Mouse (Mus musculus) forebrain, embryonic 13.5 days (tissue): ENCODE data around the gene Ndufa7. TPM values are rescaled to one million over a fixed set of nuclear protein-coding genes. Genes with fewer than 3 reads are reported as not detected.
"Not testable (repeated sequence)": the region's sequence is repeated elsewhere in the genome, so short reads cannot be mapped to it uniquely, and the experiment has no call there.

Experiments
- ATAC-seq: fragments of 200-750 bp; cut with Nextera tagmentation; 2 replicates; pipeline ENCODE4 v1.8.0; 2017
- H3K27ac ChIP-seq: fragments of 300-500 bp; sonication (generic); 2 replicates; pipeline ENCODE4 v1.5.1; 2015; ENCODE audit warnings: inconsistent platforms, mild to moderate bottlenecking, moderate library complexity
- H3K27me3 ChIP-seq: fragments of 300-500 bp; sonication (generic); 2 replicates; pipeline ENCODE4 v1.6.1; 2015; ENCODE audit warnings: mild to moderate bottlenecking, inconsistent platforms
- H3K36me3 ChIP-seq: fragments of 300-500 bp; sonication (generic); 2 replicates; pipeline ENCODE4 v1.6.1; 2015; ENCODE audit warnings: mild to moderate bottlenecking, inconsistent platforms; ENCODE audit not compliant: poor library complexity, severe bottlenecking
- H3K4me1 ChIP-seq: fragments of 300-500 bp; sonication (generic); 2 replicates; pipeline ENCODE4 v1.6.1; 2015; ENCODE audit warnings: inconsistent platforms
- H3K4me2 ChIP-seq: fragments of 300-500 bp; sonication (generic); 2 replicates; pipeline ENCODE4 v1.6.1; 2015; ENCODE audit warnings: inconsistent platforms, mild to moderate bottlenecking, moderate library complexity
- H3K4me3 ChIP-seq: fragments of 300-500 bp; sonication (generic); 2 replicates; pipeline ENCODE4 v1.5.1; 2015; ENCODE audit warnings: mild to moderate bottlenecking, inconsistent platforms
- H3K9ac ChIP-seq: fragments of 300-500 bp; sonication (generic); 2 replicates; pipeline ENCODE4 v1.6.1; 2015; ENCODE audit warnings: mild to moderate bottlenecking, inconsistent platforms
- H3K9me3 ChIP-seq: fragments of 300-500 bp; sonication (generic); replicated peaks from 2 replicates; pipeline ENCODE4 v1.6.1; 2016; ENCODE audit warnings: inconsistent platforms
- WGBS: fragments of 180-500 bp; shearing (Covaris S2); methylation state at CpG from one replicate; pipeline ENCODE4 v1.1.7; 2015; 5-methylcytosine and 5-hydroxymethylcytosine counted together
- polyA plus RNA-seq: library from polyadenylated mRNA; unstranded; fragments of >200 nt; fragmentation: Nextera tagmentation; extraction: Ambion mirVana; gene quantifications from 2 replicates; pipeline ENCODE4 v1.2.1, GENCODE M21; 2015

Gene Ndufa7
- polyA plus RNA-seq, 1 experiment from 2014 or later, result 507 TPM

DNA sequence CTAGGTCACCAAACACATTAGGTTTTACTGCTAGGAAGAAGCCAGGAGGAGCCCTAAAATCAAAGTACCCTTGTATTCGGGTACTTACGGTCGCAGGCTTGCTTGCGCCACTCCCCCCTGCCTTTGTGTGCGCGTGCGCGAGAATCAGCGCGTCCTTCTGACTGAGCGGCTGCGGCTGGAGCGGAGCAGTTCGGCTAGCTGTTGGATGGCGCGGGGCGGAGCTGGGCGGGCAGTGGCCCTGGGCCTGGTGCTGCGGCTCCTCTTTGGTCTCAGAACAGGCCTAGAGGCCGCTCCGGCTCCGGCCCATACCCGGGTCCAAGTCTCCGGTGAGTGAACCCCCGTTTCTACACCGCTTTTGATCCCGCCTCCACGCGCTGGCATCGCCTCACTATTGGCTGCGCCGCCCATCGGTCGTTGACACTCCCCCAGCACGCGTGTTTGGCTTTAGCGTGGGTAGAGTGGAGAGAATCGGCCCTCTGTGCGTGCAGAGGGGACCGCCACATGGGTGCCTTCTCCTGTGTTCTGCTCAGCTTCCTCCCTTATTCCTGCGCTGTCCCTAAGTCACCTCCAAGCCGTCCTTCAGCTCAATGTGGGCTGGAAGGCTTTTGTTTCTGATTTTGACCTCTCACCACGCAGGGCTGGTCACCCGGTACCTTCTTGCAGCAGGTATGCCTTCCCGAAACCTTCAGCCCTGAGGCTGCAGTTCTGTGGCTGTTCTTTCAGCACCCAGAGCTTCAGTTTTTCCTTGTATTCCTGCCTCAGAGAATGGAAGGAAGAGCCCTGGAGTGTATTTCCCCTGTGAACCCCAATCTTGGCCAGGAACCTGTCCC, 18.8 kb downstream of the Ndufa7 start, which contains the start of gene Cd320:
Cd320 (plus strand) TSS at position 126 of the 830 bp plus-strand sequence.
- H3K4me3 ChIP-seq, result peak within 1 kb of the TSS; percentile 90
- H3K36me3 ChIP-seq, result peaks cover 30% of the 10 kb centered on the region
- H3K9ac ChIP-seq, result peak within 1 kb of the TSS; percentile 81
- WGBS, result under 1% methylated on average over 44 of the region's 45 CpGs
- H3K4me1 ChIP-seq, result peaks cover 18% of the 10 kb centered on the region
- H3K9me3 ChIP-seq, result no peaks in the 10 kb centered on the region
- H3K4me2 ChIP-seq, result peak within 1 kb of the TSS; percentile 96
- ATAC-seq, result peak; percentile 97
- peak within 1 kb of the TSS; percentile 59; the same call in 1 of the 2 replicates for H3K27ac ChIP-seq
- H3K27me3 ChIP-seq, result no peaks in the 10 kb centered on the region

DNA sequence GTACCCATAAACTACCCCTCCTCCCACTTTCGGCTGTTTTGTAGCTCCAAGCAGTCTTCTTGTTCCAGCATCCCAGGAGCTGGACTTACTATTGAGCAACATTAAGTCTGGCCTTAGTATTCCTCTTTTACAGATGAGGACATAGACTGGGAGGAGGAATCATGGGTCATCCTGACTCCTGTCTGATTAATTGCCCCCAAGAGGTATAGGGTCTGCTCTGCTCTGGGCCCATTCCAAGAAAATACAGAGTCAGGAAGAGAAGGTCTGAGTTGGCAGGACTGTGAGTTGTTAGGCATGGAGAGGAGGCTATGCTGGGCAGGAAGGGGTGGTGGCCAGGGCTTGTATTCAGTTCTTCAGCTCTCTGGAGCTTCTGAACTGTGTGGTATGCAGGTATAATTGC, 19.8 kb downstream of the Ndufa7 start:
- Histone ChIP-seq H3K9me3 (no peaks in the 10 kb centered on the region), H3K4me2 (peak overlapping the region; percentile 96), H3K9ac (peak overlapping the region; percentile 81), H3K27me3 (no peaks in the 10 kb centered on the region), H3K36me3 (peaks cover 30% of the 10 kb centered on the region), H3K4me3 (peak overlapping the region; percentile 90), H3K4me1 (peaks cover 18% of the 10 kb centered on the region), H3K27ac (no peak overlapping the region)
- WGBS, result 69% methylated on average over 1 of the region's 1 CpGs
- ATAC-seq, result no peak

DNA sequence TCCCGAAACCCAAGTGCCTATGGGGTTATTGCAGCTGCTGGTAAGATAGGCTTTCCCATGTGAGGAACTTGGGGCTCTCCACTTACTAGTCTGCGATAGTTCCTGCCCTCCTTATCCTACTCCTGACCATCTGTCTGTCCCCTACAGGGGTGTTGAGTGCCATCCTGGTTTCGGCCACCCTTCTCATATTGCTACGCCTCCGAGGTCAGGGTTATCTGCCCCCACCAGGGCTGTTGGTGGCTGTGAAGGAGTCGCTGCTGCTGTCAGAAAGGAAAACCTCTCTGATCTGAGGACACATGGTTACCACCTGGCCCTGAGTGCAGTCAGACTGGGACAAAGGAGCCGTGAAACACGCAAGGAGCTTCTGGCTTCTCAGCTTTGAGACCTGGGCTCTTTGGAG, 23.8 kb downstream of the Ndufa7 start:
- WGBS, result 92% methylated on average over 8 of the region's 8 CpGs

DNA sequence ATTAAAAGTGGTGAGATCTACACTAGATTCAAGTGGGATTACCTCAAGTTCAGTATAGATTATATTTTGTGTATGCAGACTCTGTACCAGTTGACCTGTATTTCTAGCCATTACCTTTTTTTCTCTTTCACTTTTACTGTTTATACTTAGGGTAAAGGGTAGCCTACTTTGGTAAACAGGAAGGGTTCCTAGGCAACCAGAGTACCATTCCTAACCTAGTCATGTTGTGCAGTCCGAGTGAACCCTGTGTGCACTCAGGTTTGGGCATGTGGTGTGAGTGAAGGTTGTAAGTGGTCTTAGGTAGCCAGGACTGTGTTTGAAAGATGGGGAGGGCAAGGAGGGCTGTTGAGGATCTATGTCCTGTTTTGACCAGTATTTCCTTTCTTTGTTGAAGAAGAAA, 27.0 kb downstream of the Ndufa7 start:
- H3K36me3 ChIP-seq, result peaks cover 36% of the 10 kb centered on the region
- no peaks in the 10 kb centered on the region for H3K9me3 ChIP-seq
- H3K4me1 ChIP-seq, result no peaks in the 10 kb centered on the region
- H3K4me3 ChIP-seq, result no peak overlapping the region
- WGBS, result 87% methylated on average over 1 of the region's 1 CpGs
- no peak overlapping the region for H3K9ac ChIP-seq
- H3K4me2 ChIP-seq, result no peak overlapping the region
- no peaks in the 10 kb centered on the region for H3K27me3 ChIP-seq
- H3K27ac ChIP-seq, result no peak overlapping the region
- ATAC-seq, result no peak

More for the DNA sequence above, 23.8 kb downstream of the Ndufa7 start:
- no peaks in the 10 kb centered on the region for H3K27me3 ChIP-seq
- peaks cover 36% of the 10 kb centered on the region for H3K36me3 ChIP-seq
- no peak overlapping the region for H3K27ac ChIP-seq
- H3K9ac ChIP-seq, result no peak overlapping the region
- peaks cover 18% of the 10 kb centered on the region for H3K4me1 ChIP-seq
- no peak overlapping the region for H3K4me2 ChIP-seq
- ATAC-seq, result no peak
- no peaks in the 10 kb centered on the region for H3K9me3 ChIP-seq
- no peak overlapping the region for H3K4me3 ChIP-seq

DNA sequence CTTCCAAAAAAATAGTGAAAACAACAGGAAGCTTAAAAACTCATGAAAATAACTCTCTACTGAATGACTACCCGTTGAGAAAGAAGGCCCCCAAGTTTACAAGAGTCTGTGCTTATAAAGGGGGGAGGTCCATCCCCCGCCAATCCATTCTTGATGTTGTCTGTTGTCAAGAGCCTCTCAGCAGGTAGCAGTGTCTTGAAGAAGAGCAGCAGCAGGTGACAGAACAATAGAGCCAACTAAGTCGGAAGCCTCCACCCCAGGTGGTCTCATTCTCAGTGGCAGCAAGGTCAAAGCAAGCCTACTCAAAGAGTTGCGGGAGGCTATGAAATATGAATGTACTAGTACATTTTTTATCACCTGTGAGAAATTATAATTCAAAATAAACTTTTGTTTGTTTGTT, 33.4 kb downstream of the Ndufa7 start:
- no peaks in the 10 kb centered on the region for H3K27me3 ChIP-seq
- H3K36me3 ChIP-seq, result no peaks in the 10 kb centered on the region
- H3K27ac ChIP-seq, result no peak overlapping the region
- H3K4me3 ChIP-seq, result no peak overlapping the region
- 62% methylated on average over 4 of the region's 4 CpGs for WGBS
- H3K4me1 ChIP-seq, result no peaks in the 10 kb centered on the region
- no peaks in the 10 kb centered on the region for H3K9me3 ChIP-seq
- no peak for ATAC-seq
- H3K9ac ChIP-seq, result no peak overlapping the region
- no peak overlapping the region for H3K4me2 ChIP-seq

DNA sequence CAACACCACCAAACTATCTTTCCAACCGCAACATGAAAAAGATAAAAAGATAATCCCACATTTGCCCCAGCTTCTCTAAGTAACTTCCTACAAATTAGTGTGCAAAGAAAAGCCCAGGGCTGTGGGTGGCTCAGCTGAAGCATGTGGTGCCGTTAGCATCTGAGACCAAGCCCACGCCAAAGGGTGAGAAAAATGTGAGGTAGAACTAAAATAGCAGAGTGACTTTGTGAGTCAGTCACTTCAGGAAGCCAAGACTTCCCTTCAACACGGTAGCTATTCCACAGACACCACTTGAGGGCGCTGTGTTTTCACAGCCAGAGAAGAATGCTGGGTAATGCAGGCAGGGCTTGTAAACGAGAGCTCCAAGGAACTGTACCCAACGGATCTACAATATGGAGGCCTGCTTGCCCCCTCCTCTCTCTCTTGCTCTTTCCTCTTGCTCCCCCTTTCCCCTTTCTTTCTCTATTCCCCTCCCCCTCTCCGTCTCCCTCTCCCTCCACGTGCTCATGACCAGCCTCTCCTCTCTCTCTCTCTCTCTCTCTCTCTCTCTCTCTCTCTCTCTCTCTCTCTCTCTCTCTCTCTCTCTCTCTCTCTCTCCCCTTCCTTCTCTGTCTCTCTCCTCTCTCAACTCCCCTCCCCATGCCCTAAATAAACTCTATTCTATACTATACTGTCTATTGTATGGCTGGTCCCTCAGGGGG, 41.1 kb downstream of the Ndufa7 start:
- ATAC-seq, result no peak
- H3K9me3 ChIP-seq, result no peaks in the 10 kb centered on the region

DNA sequence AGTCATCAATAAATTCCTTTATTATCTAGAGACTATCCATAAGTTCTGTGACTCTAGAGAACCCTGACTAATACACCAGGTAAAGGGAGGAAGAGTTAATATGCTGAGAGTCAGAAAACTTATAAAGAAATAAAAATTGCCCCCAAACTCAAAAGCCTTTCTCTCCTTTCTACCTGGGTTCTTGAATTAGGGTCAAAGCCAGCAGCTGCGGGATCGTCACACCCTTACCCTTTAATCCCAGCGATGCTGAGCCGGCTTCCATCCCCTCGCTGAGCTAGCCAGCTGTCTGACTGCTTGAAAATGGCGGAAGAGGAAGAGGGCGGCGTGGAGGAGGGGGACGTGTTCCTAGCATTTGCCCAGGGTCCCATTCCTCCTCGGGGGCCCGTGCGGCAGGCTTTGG, 49.2 kb downstream of the Ndufa7 start, which contains the start of gene Gm7029:
Gm7029 (plus strand) TSS at position 301 of the 400 bp plus-strand sequence.
- H3K27ac ChIP-seq, H3K4me1 ChIP-seq, H3K9me3 ChIP-seq, H3K4me3 ChIP-seq, H3K9ac ChIP-seq, ATAC-seq, H3K4me2 ChIP-seq, H3K27me3 ChIP-seq: not testable (repeated sequence)
- peaks cover 33% of the 10 kb centered on the region for H3K36me3 ChIP-seq
- WGBS, result no CpG with 5 or more reads among the region's 12 CpGs

More for the DNA sequence above, 41.1 kb downstream of the Ndufa7 start:
- no peak overlapping the region for H3K4me2 ChIP-seq
- no peaks in the 10 kb centered on the region for H3K4me1 ChIP-seq
- H3K4me3 ChIP-seq, result no peak overlapping the region
- no peak overlapping the region for H3K27ac ChIP-seq
- 43% methylated on average over 9 of the region's 9 CpGs for WGBS
- H3K9ac ChIP-seq, result no peak overlapping the region
- H3K36me3 ChIP-seq, result no peaks in the 10 kb centered on the region
- no peaks in the 10 kb centered on the region for H3K27me3 ChIP-seq

DNA sequence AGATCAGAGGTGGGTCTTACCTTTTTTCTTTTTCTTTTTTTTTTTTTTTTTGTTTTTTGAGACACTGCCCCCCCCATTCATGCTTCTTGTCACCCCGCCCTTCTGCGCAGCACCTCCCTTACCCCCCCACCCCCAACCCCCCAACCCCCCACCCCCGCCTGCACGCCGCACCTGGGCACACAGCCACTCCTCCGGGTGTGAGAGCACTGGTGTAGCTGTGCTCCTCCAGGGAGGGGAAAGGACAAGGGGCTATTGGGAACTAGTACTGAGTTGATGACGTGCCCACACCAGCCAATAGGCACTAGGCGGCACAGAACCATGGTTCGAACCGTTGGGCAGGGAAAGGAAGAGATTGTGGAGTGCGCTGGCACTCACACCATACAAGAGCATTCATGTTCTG, 50.0 kb downstream of the Ndufa7 start:
- no peak for ATAC-seq
- Histone ChIP-seq H3K27me3 (no peaks in the 10 kb centered on the region), H3K4me3 (no peak overlapping the region), H3K9me3 (no peaks in the 10 kb centered on the region), H3K4me1 (no peaks in the 10 kb centered on the region), H3K27ac (no peak overlapping the region), H3K36me3 (peaks cover 40% of the 10 kb centered on the region), H3K4me2 (no peak overlapping the region), H3K9ac (no peak overlapping the region)
- WGBS, result 86% methylated on average over 9 of the region's 11 CpGs

DNA sequence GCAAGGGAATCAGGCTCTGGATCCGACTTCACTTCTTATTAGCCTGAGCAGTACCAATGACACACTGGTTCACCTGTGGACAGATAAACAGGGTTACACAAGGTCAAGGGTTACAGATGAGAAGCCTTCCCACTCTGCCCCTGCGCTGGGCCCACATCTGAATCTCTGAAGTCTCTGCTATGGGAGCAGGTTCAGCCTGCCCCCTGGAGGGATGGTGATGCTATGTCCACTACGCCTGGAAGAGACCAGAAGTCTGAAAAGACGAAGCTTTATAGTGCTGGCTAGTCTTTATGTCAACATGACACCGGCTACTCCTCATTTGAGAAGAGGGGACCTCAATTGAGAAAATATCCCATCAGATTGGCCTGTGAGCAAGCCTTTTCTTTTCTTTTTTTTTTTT, 51.4 kb downstream of the Ndufa7 start:
- WGBS, result 77% methylated on average over 5 of the region's 5 CpGs
- not testable (repeated sequence) for H3K4me2 ChIP-seq, H3K4me1 ChIP-seq, H3K4me3 ChIP-seq, ATAC-seq, H3K27me3 ChIP-seq, H3K9ac ChIP-seq, H3K9me3 ChIP-seq, H3K27ac ChIP-seq
- H3K36me3 ChIP-seq, result peaks cover 51% of the 10 kb centered on the region

DNA sequence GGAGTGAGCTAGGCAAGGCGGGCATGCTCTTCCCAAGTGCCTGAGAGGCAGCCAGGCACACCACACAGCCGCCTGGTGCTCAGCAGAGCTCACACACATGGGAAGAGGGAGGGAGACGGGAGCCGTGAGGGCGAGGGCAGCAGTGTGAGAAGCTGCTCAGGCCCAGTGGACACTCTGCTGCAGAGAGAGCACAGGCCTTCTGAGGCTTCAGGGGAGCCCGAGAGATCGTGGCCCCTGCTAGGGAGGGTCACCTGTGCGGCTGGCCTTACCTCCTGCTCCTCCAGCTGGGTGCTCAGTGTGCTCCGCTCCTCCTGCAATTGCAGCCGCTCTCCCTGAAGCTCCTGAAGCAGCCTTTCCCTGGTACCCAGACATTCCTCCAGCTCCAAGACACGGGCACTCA, 59.9 kb downstream of the Ndufa7 start:
- not testable (repeated sequence) for H3K4me2 ChIP-seq, H3K27me3 ChIP-seq, H3K9ac ChIP-seq, H3K27ac ChIP-seq, H3K4me3 ChIP-seq, ATAC-seq, H3K9me3 ChIP-seq
- Histone ChIP-seq H3K36me3 (peaks cover 56% of the 10 kb centered on the region), H3K4me1 (peaks cover 17% of the 10 kb centered on the region)
- WGBS, result 91% methylated on average over 10 of the region's 11 CpGs

DNA sequence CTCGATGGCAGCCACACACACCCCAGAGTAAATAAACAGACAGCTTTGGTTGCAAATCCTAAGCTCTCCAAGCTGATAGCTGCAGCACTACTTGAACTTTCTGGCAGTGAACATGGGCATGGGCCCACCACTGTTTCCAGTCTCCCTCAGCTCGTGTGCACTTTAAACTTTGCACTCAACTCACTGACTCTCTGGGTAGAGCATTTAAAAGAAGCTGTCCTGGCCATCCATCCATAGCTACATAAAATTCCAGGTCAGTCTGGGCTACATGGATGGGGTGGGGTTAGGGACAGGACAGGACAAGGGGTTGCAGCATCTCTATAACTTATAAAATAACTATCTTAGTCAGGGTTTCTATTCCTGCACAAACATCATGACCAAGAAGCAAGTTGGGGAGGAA, 63.4 kb downstream of the Ndufa7 start:
- not testable (repeated sequence) for H3K27ac ChIP-seq, H3K9me3 ChIP-seq, H3K4me3 ChIP-seq, ATAC-seq, H3K27me3 ChIP-seq
- peak overlapping the region; percentile 68; the same call in 1 of the 2 replicates for H3K4me2 ChIP-seq
- peak overlapping the region; percentile 26; the same call in 1 of the 2 replicates for H3K9ac ChIP-seq
- peaks cover 29% of the 10 kb centered on the region for H3K36me3 ChIP-seq
- 82% methylated on average over 2 of the region's 2 CpGs for WGBS
- peaks cover 22% of the 10 kb centered on the region for H3K4me1 ChIP-seq
